Mouse (Mus musculus) v-Abl transformed pro-B cells (cell line): Measurements from ENCODE around the gene C1qa.

Source experiments
- in situ Hi-C, 2 experiments: fragments of 400-800 bp; cut with MboI; formaldehyde crosslinking; loops; one replicate each; pipeline ENCODE4 v1.15.1; 2025; ENCODE audit not compliant: unreplicated experiment in 2 of 2

The C1qa gene

GRCm38 (mm10) chr4:136864751-136865470 is 33.7 kb downstream of the C1qa start:
- in situ Hi-C loops: no loop called here

GRCm38 (mm10) chr4:136863517-136863916 is 35.1 kb downstream of the C1qa start:
- in situ Hi-C loops: no loop called here

- in situ Hi-C loops: no loop called here
Measured at GRCm38 (mm10) chr4:136862411-136862810, 36.2 kb downstream of the C1qa start.

GRCm38 (mm10) chr4:136861806-136862205 is 36.8 kb downstream of the C1qa start:
- in situ Hi-C loops: no loop called here

- in situ Hi-C loops: no loop called here
Measured at GRCm38 (mm10) chr4:136860022-136860421, 38.6 kb downstream of the C1qa start.

- in situ Hi-C loops: no loop called here
Measured at GRCm38 (mm10) chr4:136855081-136855480, 43.5 kb downstream of the C1qa start.

- in situ Hi-C loops: no loop called here
Measured at GRCm38 (mm10) chr4:136852989-136853388, 45.6 kb downstream of the C1qa start.

- in situ Hi-C loops: no loop called here
Measured at GRCm38 (mm10) chr4:136852119-136852518, 46.5 kb downstream of the C1qa start.

- in situ Hi-C loops: loop anchor here in 1 of 2 experiments (25.0 kb wide), 2 partner anchors 411 to 586 kb away; no protein-coding TSS in a partner anchor
Measured at GRCm38 (mm10) chr4:136848565-136848964, 50.0 kb downstream of the C1qa start.

- in situ Hi-C loops: loop anchor here in 1 of 2 experiments (25.0 kb wide), 2 partner anchors 410 to 585 kb away; no protein-coding TSS in a partner anchor
Measured at GRCm38 (mm10) chr4:136847166-136847565, 51.4 kb downstream of the C1qa start.
